Comparison of ENCODE assay signal across 17 mouse cellular contexts in the genomic region with DNA sequence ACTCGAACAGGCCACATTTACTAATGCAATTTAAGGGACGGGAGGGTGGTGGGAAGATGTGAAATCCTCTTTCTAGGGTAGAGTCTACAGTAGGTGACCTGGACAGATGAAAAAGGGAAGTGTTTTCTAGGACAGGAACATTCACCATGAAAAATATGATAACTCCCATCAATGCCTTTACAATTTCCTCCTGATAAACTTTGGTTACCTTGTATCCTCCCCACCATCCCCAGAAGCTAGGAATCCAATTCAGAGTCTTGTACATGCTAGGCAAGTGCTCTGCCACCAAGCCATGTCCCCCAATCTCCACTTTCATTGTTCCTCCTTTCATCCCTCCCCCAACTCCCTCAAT. TPM values are rescaled to one million over a fixed set of nuclear protein-coding genes. Genes with fewer than 3 reads are reported as not detected.
A peak's percentile ranks its signal among the peaks of the same experiment; 100 is the strongest.
DNase-seq lines count a peak whose midpoint lies in the region; ATAC-seq lines count a peak whose summit lies in the region.
"Had no signal": no experiment of that assay in that cellular context is flagged by ENCODE, and none has a peak within 500 bp of the region (broad histone marks: within the 10 kb centered on the region; RNA-seq: fewer than 3 reads in every experiment).

No protein-coding gene starts in this region.

- H3K9me3 ChIP-seq in embryonic facial prominence, embryonic 13.5 days = no peaks in the 10 kb centered on the region
- H3K9me3 ChIP-seq in embryonic facial prominence, embryonic 10.5 days = no peaks in the 10 kb centered on the region
- no peaks in the 10 kb centered on the region for H3K9me3 ChIP-seq in heart, embryonic 13.5 days
- H3K9me3 ChIP-seq in liver, embryonic 13.5 days (replicated peaks) = no peaks in the 10 kb centered on the region
- no peaks in the 10 kb centered on the region for H3K9me3 ChIP-seq in liver, embryonic 11.5 days (ENCODE audit: control insufficient read depth, low read length)
- H3K9me3 ChIP-seq: limb, embryonic 10.5 days; midbrain, embryonic 10.5 days had no signal

- peaks cover 91% of the 10 kb centered on the region for H3K79me2 ChIP-seq in macrophage (ENCODE audit: inconsistent target)

- H3K4me2 ChIP-seq in embryonic facial prominence, embryonic 13.5 days = peak overlapping the region; percentile 14; the same call in 1 of the 2 replicates
- H3K4me2 ChIP-seq in heart, embryonic 13.5 days = peak overlapping the region; percentile 42
- H3K4me2 ChIP-seq in liver, embryonic 13.5 days = peak overlapping the region; percentile 96
- no peak overlapping the region; the same call in 1 of the 2 replicates for H3K4me2 ChIP-seq in liver, embryonic 11.5 days

- H3K4me1 ChIP-seq in embryonic facial prominence, embryonic 13.5 days = peaks cover 29% of the 10 kb centered on the region
- H3K4me1 ChIP-seq in embryonic facial prominence, embryonic 10.5 days = peaks cover 22% of the 10 kb centered on the region
- peaks cover 39% of the 10 kb centered on the region for H3K4me1 ChIP-seq in heart, embryonic 13.5 days
- peaks cover 60% of the 10 kb centered on the region for H3K4me1 ChIP-seq in liver, embryonic 13.5 days (replicated peaks)
- H3K4me1 ChIP-seq in liver, embryonic 11.5 days (replicated peaks; ENCODE audit: control insufficient read depth, insufficient read depth, low read length) = peaks cover 14% of the 10 kb centered on the region

- no peaks in the 10 kb centered on the region for H3K27me3 ChIP-seq in embryonic facial prominence, embryonic 13.5 days
- H3K27me3 ChIP-seq in embryonic facial prominence, embryonic 10.5 days (replicated peaks; ENCODE audit: low read depth, poor library complexity, severe bottlenecking) = no peaks in the 10 kb centered on the region
- no peaks in the 10 kb centered on the region for H3K27me3 ChIP-seq in heart, embryonic 13.5 days (replicated peaks)
- no peaks in the 10 kb centered on the region for H3K27me3 ChIP-seq in liver, embryonic 13.5 days
- no peaks in the 10 kb centered on the region for H3K27me3 ChIP-seq in liver, embryonic 11.5 days (replicated peaks; ENCODE audit: control insufficient read depth, insufficient read depth, low read length)

- H3K9ac ChIP-seq in embryonic facial prominence, embryonic 13.5 days = no peak overlapping the region; the same call in 1 of the 2 replicates
- peak overlapping the region; percentile 62 for H3K9ac ChIP-seq in heart, embryonic 13.5 days
- H3K9ac ChIP-seq in liver, embryonic 13.5 days = peak overlapping the region; percentile 27
- H3K9ac ChIP-seq in liver, embryonic 11.5 days (ENCODE audit: low read depth, low read length) = no peak overlapping the region
- H3K9ac ChIP-seq: lung, embryonic 14.5 days had no signal

- no peak overlapping the region for H3K27ac ChIP-seq in embryonic facial prominence, embryonic 13.5 days
- H3K27ac ChIP-seq in embryonic facial prominence, embryonic 10.5 days (replicated peaks) = no peak overlapping the region
- no peak overlapping the region for H3K27ac ChIP-seq in heart, embryonic 13.5 days (replicated peaks)
- 0 out of 2 replicates have a peak overlapping the region, but pooled peaks have one; percentile 15 for H3K27ac ChIP-seq in liver, embryonic 13.5 days
- no peak overlapping the region for H3K27ac ChIP-seq in liver, embryonic 11.5 days (ENCODE audit: low read depth, low read length)
- H3K27ac ChIP-seq in macrophage = peak overlapping the region; percentile 59
- H3K27ac ChIP-seq: limb, embryonic 10.5 days; midbrain, embryonic 10.5 days had no signal

- no peak overlapping the region for H3K4me3 ChIP-seq in embryonic facial prominence, embryonic 13.5 days
- no peak overlapping the region for H3K4me3 ChIP-seq in embryonic facial prominence, embryonic 10.5 days
- H3K4me3 ChIP-seq in heart, embryonic 13.5 days = no peak overlapping the region
- peak overlapping the region; percentile 14 for H3K4me3 ChIP-seq in liver, embryonic 13.5 days (replicated peaks)
- no peak overlapping the region for H3K4me3 ChIP-seq in liver, embryonic 11.5 days (ENCODE audit: low read depth, low read length)
- peak overlapping the region; percentile 18; the same call in 1 of the 2 replicates for H3K4me3 ChIP-seq in macrophage (ENCODE audit: inconsistent target)
- H3K4me3 ChIP-seq: limb, embryonic 10.5 days; midbrain, embryonic 10.5 days had no signal

- no peak for ATAC-seq in embryonic facial prominence, embryonic 13.5 days (ENCODE audit: insufficient number of reproducible peaks, insufficient read depth, low FRiP score, low TSS enrichment, low read depth)
- no peak for ATAC-seq in heart, embryonic 13.5 days (ENCODE audit: extremely low read depth, insufficient number of reproducible peaks, low FRiP score, low TSS enrichment)
- no peak for ATAC-seq in liver, embryonic 13.5 days (ENCODE audit: low read depth)
- ATAC-seq in liver, embryonic 11.5 days (replicated peaks; ENCODE audit: low FRiP score) = no peak
- ATAC-seq: hindbrain, embryonic 16.5 days had no signal

- WGBS in embryonic facial prominence, embryonic 13.5 days = 65% methylated on average over 2 of the region's 2 CpGs
- WGBS in embryonic facial prominence, embryonic 10.5 days = 74% methylated on average over 2 of the region's 2 CpGs
- 87% methylated on average over 2 of the region's 2 CpGs for WGBS in heart, embryonic 13.5 days
- 63% methylated on average over 2 of the region's 2 CpGs for WGBS in liver, embryonic 13.5 days (ENCODE audit: insufficient replicate concordance)
- 79% methylated on average over 2 of the region's 2 CpGs for WGBS in liver, embryonic 11.5 days
- WGBS in macrophage (ENCODE audit: missing documents) = 4% methylated on average over 2 of the region's 2 CpGs

- intact Hi-C loops in heart, postnatal 10 days (cut with DNase I) = no loop called here

- no peak for DNase-seq in embryonic facial prominence, embryonic 10.5 days (ENCODE audit: low spot score)
- DNase-seq in heart, postnatal 10 days = no peak
- no peak for DNase-seq in liver, embryonic 13.5 days
- DNase-seq in liver, embryonic 11.5 days (ENCODE audit: low spot score) = no peak
- no peak for DNase-seq in urinary bladder, postnatal 14 days (ENCODE audit: low spot score)
- DNase-seq: adrenal gland, postnatal 14 days; cerebellum, adult 9-11 months; heart, adult 11 months; lung, embryonic 14.5 days; right cerebral cortex, postnatal 4 days; thymus, adult 2 months had no signal

- H3K36me3 ChIP-seq in embryonic facial prominence, embryonic 13.5 days = no peaks in the 10 kb centered on the region
- no peaks in the 10 kb centered on the region; the same call in 1 of the 2 replicates for H3K36me3 ChIP-seq in embryonic facial prominence, embryonic 10.5 days (replicated peaks)
- H3K36me3 ChIP-seq in heart, embryonic 13.5 days = peaks cover 7% of the 10 kb centered on the region; the same call in 1 of the 2 replicates
- peaks cover 50% of the 10 kb centered on the region for H3K36me3 ChIP-seq in liver, embryonic 13.5 days
- H3K36me3 ChIP-seq in liver, embryonic 11.5 days (ENCODE audit: control insufficient read depth, insufficient read depth, low read length) = no peaks in the 10 kb centered on the region
- H3K36me3 ChIP-seq in macrophage (ENCODE audit: inconsistent target) = no peaks in the 10 kb centered on the region
- H3K36me3 ChIP-seq: limb, embryonic 10.5 days had no signal

RNA-seq across cellular contexts. Expression of gene Cdkn1b, which starts 13.0 kb away (rescaled TPM):
- polyA plus RNA-seq in embryonic facial prominence, embryonic 13.5 days (2015; fragmentation: Nextera tagmentation; extraction: Ambion mirVana) = 18.9 and 24.4 TPM in 2 replicates
- polyA plus RNA-seq in embryonic facial prominence, embryonic 10.5 days (2016; fragmentation: Nextera tagmentation; extraction: Ambion mirVana) = 15.3 and 16.7 TPM in 2 replicates
- 14.4 and 17.4 TPM in 2 replicates for polyA plus RNA-seq in heart, embryonic 13.5 days (2015; fragmentation: Nextera tagmentation; extraction: Ambion mirVana)
- 10 to 100 TPM; 45.1 to 53.5 TPM for total RNA-seq in heart, postnatal 10 days (2021)
- polyA plus RNA-seq in liver, embryonic 13.5 days (2015; fragmentation: Nextera tagmentation; extraction: Ambion mirVana) = 13.0 and 14.2 TPM in 2 replicates
- 8.9 and 9.4 TPM in 2 replicates for polyA plus RNA-seq in liver, embryonic 11.5 days (2014; fragmentation: Nextera tagmentation; extraction: Ambion mirVana)
- 10 to 100 TPM; 14.1 to 72.0 (median 31.5) TPM for total RNA-seq in macrophage (2018; cell fraction: chromatin; rRNA removed)
- total RNA-seq in macrophage (2018; cell fraction: cytosol; rRNA removed) = 10 to 100 TPM; 12.9 to 44.8 (median 20.9) TPM
- 10 to 100 TPM; 18.9 to 91.9 (median 37.5) TPM for total RNA-seq in macrophage (2018; cell fraction: nucleus; rRNA removed)
- 13.0 to 49.2 TPM (median 33.8 TPM) in 3 replicates for polyA plus RNA-seq in macrophage (2018)

RNA-seq across cellular contexts. Expression of gene Gpr19, which starts 34.8 kb away (rescaled TPM):
- polyA plus RNA-seq in embryonic facial prominence, embryonic 13.5 days (2015; fragmentation: Nextera tagmentation; extraction: Ambion mirVana) = 9.1 TPM in 2 replicates
- 14.5 and 16.1 TPM in 2 replicates for polyA plus RNA-seq in embryonic facial prominence, embryonic 10.5 days (2016; fragmentation: Nextera tagmentation; extraction: Ambion mirVana)
- 8.5 and 8.6 TPM in 2 replicates for polyA plus RNA-seq in heart, embryonic 13.5 days (2015; fragmentation: Nextera tagmentation; extraction: Ambion mirVana)
- 1 to 10 TPM; 4.3 to 4.8 TPM for total RNA-seq in heart, postnatal 10 days (2021)
- polyA plus RNA-seq in liver, embryonic 13.5 days (2015; fragmentation: Nextera tagmentation; extraction: Ambion mirVana) = 5.3 and 6.0 TPM in 2 replicates
- 6.1 and 9.1 TPM in 2 replicates for polyA plus RNA-seq in liver, embryonic 11.5 days (2014; fragmentation: Nextera tagmentation; extraction: Ambion mirVana)
- total RNA-seq in macrophage (2018; cell fraction: chromatin; rRNA removed) = 1 to 10 TPM; 1.7 to 9.3 (median 4.4) TPM
- 1 to 10 TPM; 1.1 to 3.4 (median 1.8) TPM for total RNA-seq in macrophage (2018; cell fraction: cytosol; rRNA removed)
- 1 to 10 TPM; 1.2 to 8.8 (median 3.6) TPM for total RNA-seq in macrophage (2018; cell fraction: nucleus; rRNA removed)
- polyA plus RNA-seq in macrophage (2018) = 2.1 to 4.4 TPM (median 2.6 TPM) in 3 replicates

RNA-seq across cellular contexts. Expression of gene Apold1, which starts 48.3 kb away (rescaled TPM):
- polyA plus RNA-seq in embryonic facial prominence, embryonic 13.5 days (2015; fragmentation: Nextera tagmentation; extraction: Ambion mirVana) = 3.8 and 4.2 TPM in 2 replicates
- polyA plus RNA-seq in embryonic facial prominence, embryonic 10.5 days (2016; fragmentation: Nextera tagmentation; extraction: Ambion mirVana) = 2.6 and 2.7 TPM in 2 replicates
- 6.8 and 7.8 TPM in 2 replicates for polyA plus RNA-seq in heart, embryonic 13.5 days (2015; fragmentation: Nextera tagmentation; extraction: Ambion mirVana)
- 10 to 100 TPM; 15.9 to 24.3 TPM for total RNA-seq in heart, postnatal 10 days (2021)
- polyA plus RNA-seq in liver, embryonic 13.5 days (2015; fragmentation: Nextera tagmentation; extraction: Ambion mirVana) = 2.1 and 2.2 TPM in 2 replicates
- 2.5 and 2.6 TPM in 2 replicates for polyA plus RNA-seq in liver, embryonic 11.5 days (2014; fragmentation: Nextera tagmentation; extraction: Ambion mirVana)
- total RNA-seq in macrophage (2018; cell fraction: chromatin; rRNA removed) = under 1 TPM in 9 of 26 experiments, not detected in 17; 0.19 to 0.86 (median 0.31) TPM
- under 1 TPM in 21 of 26 experiments, not detected in 5; 0.03 to 0.70 (median 0.10) TPM for total RNA-seq in macrophage (2018; cell fraction: cytosol; rRNA removed)
- 1 to 10 TPM in 1 of 26 experiments, under 1 TPM in 11, not detected in 14; 0.11 to 2.1 (median 0.33) TPM for total RNA-seq in macrophage (2018; cell fraction: nucleus; rRNA removed)
- polyA plus RNA-seq in macrophage (2018) = 0.06 TPM in 1 of 3 replicates, not detected in the others

Comparison
In these comparisons a context has a peak if more than half of its experiments do, and no peak if none do; other contexts are left out.
1. H3K27ac ChIP-seq: peak in liver, embryonic 13.5 days (single experiment) and macrophage (single experiment); none in embryonic facial prominence, embryonic 13.5 days (single experiment), embryonic facial prominence, embryonic 10.5 days (single experiment), heart, embryonic 13.5 days (single experiment) and liver, embryonic 11.5 days (single experiment).
2. H3K4me3 ChIP-seq: peak in liver, embryonic 13.5 days (single experiment) and macrophage (single experiment); none in embryonic facial prominence, embryonic 13.5 days (single experiment), embryonic facial prominence, embryonic 10.5 days (single experiment), heart, embryonic 13.5 days (single experiment) and liver, embryonic 11.5 days (single experiment).
3. H3K9ac ChIP-seq: peak in heart, embryonic 13.5 days (single experiment) and liver, embryonic 13.5 days (single experiment); none in embryonic facial prominence, embryonic 13.5 days (single experiment) and liver, embryonic 11.5 days (single experiment).